Mouse (Mus musculus) erythroblast, embryonic 14.5 days (primary cell): ENCODE measurements at regions not wholly inside any gene's neighbourhood (a gene's known extent, or its start where the extent isn't known, plus 50 kb on each side); places are given as distances from the start of the nearest gene placed in this dataset.

Experiments
- GATA1 ChIP-seq: IDR thresholded peaks from 2 replicates; pipeline ENCODE4 v1.6.1; 2012; ENCODE audit warnings: low read length, inconsistent platforms, mixed read lengths
- TAL1 ChIP-seq: IDR thresholded peaks from 3 replicates; pipeline ENCODE4 v1.6.1; 2012; ENCODE audit warnings: low read length, inconsistent platforms, mixed read lengths

GRCm38 (mm10) chr17:15620746-15621694, 56.9 kb upstream of the Prdm9 start:
- TF ChIP-seq TAL1: peak; percentile 25; the same call in 2 of the 3 replicates
- TF ChIP-seq GATA1: no peak
